Comparison of ENCODE assay signal across 8 mouse cellular contexts in the genomic region with DNA sequence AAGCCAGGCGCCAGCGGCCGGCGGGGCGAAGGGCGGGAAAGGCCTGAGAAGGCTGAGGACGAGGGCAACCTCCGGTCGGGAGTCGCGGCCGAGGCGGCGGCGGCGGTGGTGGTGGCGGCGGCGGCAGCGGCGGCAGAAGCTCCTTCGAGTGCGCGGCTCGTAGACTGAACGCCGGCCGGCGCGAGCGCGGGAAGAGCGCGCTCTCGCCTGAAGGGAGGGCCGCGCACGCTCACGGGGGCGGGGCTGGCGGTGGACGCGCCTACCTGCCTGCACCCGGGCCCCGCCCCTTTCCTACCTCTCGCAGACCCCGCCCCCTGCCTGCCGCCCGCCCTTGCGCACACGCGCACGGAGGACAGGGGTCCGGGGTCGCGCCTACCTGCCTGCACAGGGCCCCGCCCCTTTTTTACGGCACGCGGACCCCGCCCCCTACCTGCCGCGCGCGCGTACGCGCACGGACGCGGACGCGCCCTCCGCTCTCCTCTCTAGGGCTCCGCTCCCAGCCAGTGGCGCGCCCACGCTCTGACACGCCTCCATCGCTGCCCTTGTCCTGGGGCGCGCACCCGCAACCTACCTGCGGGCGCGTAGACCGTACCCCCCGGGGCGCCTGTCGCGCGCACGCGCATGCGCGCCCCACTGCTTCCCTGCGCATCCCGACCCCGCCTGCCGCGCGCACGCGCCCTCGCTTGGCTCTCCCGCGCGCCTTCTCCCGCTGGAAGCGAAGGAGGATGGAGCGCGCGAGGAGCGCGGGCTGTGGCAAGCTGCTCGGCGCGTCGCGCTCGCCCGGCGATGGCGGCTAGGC. TPM values are rescaled to one million over a fixed set of nuclear protein-coding genes. Genes with fewer than 3 reads are reported as not detected.
DNase-seq lines count a peak whose midpoint lies in the region; ATAC-seq and TF ChIP-seq lines count a peak whose summit lies in the region.

No protein-coding gene starts in this region.

- in situ Hi-C loops in ES-E14 (cut with MboI; ENCODE audit: low sequenced_read_pairs in 2 of 2, unreplicated experiment in 2 of 2): no loop called here

- under 1% methylated on average over 106 of the region's 124 CpGs for WGBS in forebrain, embryonic 12.5 days
- under 1% methylated on average over 103 of the region's 124 CpGs for WGBS in hindbrain, embryonic 12.5 days
- WGBS in lung, embryonic 14.5 days: under 1% methylated on average over 100 of the region's 124 CpGs

- H3K4me2 ChIP-seq in forebrain, embryonic 12.5 days: peak overlapping the region; percentile 91
- peak overlapping the region; percentile 94 for H3K4me2 ChIP-seq in hindbrain, embryonic 12.5 days (replicated peaks)
- peak overlapping the region; percentile 98 for H3K4me2 ChIP-seq in lung, embryonic 14.5 days

- peak overlapping the region; percentile 88 for H3K9ac ChIP-seq in ES-E14 (ENCODE audit: insufficient read depth, low read depth, low read length, poor library complexity, severe bottlenecking)
- H3K9ac ChIP-seq in forebrain, embryonic 12.5 days: peak overlapping the region; percentile 78
- peak overlapping the region; percentile 86 for H3K9ac ChIP-seq in hindbrain, embryonic 12.5 days
- H3K9ac ChIP-seq in lung, embryonic 14.5 days: peak overlapping the region; percentile 13

- H3K4me3 ChIP-seq in ES-E14 (ENCODE audit: insufficient read depth in 1 of 2, low read depth in 1 of 2, low read length in 2 of 2, poor library complexity in 1 of 2, severe bottlenecking in 1 of 2): peak overlapping the region; percentile 77 to 95
- H3K4me3 ChIP-seq in forebrain, embryonic 12.5 days (replicated peaks): peak overlapping the region; percentile 77
- peak overlapping the region; percentile 72 for H3K4me3 ChIP-seq in hindbrain, embryonic 12.5 days
- H3K4me3 ChIP-seq in lung, embryonic 14.5 days (ENCODE audit: low read depth, low read length): peak overlapping the region; percentile 62

- peak overlapping the region; percentile 88 for H3K27ac ChIP-seq in ES-E14 (ENCODE audit: insufficient read depth, low read depth, low read length, poor library complexity, severe bottlenecking)
- H3K27ac ChIP-seq in forebrain, embryonic 12.5 days: peak overlapping the region; percentile 85
- H3K27ac ChIP-seq in hindbrain, embryonic 12.5 days: peak overlapping the region; percentile 95
- no peak overlapping the region for H3K27ac ChIP-seq in lung, embryonic 14.5 days (ENCODE audit: low read depth)

- no peaks in the 10 kb centered on the region for H3K36me3 ChIP-seq in ES-E14 (ENCODE audit: control insufficient read depth, insufficient read depth, low read length, poor library complexity, severe bottlenecking)
- no peaks in the 10 kb centered on the region for H3K36me3 ChIP-seq in forebrain, embryonic 12.5 days (replicated peaks)
- no peaks in the 10 kb centered on the region for H3K36me3 ChIP-seq in hindbrain, embryonic 12.5 days
- H3K36me3 ChIP-seq in lung, embryonic 14.5 days (ENCODE audit: insufficient read depth): no peaks in the 10 kb centered on the region

- ATAC-seq in forebrain, embryonic 12.5 days (ENCODE audit: low FRiP score): peak; percentile 93
- ATAC-seq in hindbrain, embryonic 12.5 days (ENCODE audit: low FRiP score): peak; percentile 92
- peak; percentile 94 for ATAC-seq in lung, embryonic 14.5 days (ENCODE audit: insufficient read depth)

- H3K9me3 ChIP-seq in ES-E14 (ENCODE audit: control insufficient read depth, insufficient read depth, low read depth, low read length): no peaks in the 10 kb centered on the region
- H3K9me3 ChIP-seq in forebrain, embryonic 12.5 days: no peaks in the 10 kb centered on the region
- no peaks in the 10 kb centered on the region for H3K9me3 ChIP-seq in hindbrain, embryonic 12.5 days (replicated peaks)
- H3K9me3 ChIP-seq in lung, embryonic 14.5 days (ENCODE audit: low read depth, low read length): no peaks in the 10 kb centered on the region

- no peak for TF ChIP-seq CTCF in lung, embryonic 14.5 days (IDR thresholded peaks at IDR 0.05; ENCODE audit: low read depth)

- peaks cover 0 to 2% of the 10 kb centered on the region in 2 experiments; a peak in 1 of 4 replicates for H3K4me1 ChIP-seq in ES-E14 (ENCODE audit: control insufficient read depth in 2 of 2, insufficient read depth in 2 of 2, low read length in 2 of 2, poor library complexity in 1 of 2)
- peaks cover 8% of the 10 kb centered on the region; the same call in 1 of the 2 replicates for H3K4me1 ChIP-seq in forebrain, embryonic 12.5 days
- peaks cover 10% of the 10 kb centered on the region for H3K4me1 ChIP-seq in hindbrain, embryonic 12.5 days
- no peaks in the 10 kb centered on the region for H3K4me1 ChIP-seq in lung, embryonic 14.5 days (ENCODE audit: insufficient read depth)

- H3K27me3 ChIP-seq in forebrain, embryonic 12.5 days: peaks cover 13% of the 10 kb centered on the region
- H3K27me3 ChIP-seq in hindbrain, embryonic 12.5 days: peaks cover 5% of the 10 kb centered on the region; the same call in 1 of the 2 replicates
- peaks cover 26% of the 10 kb centered on the region for H3K27me3 ChIP-seq in lung, embryonic 14.5 days (ENCODE audit: insufficient read depth, low read length)

- DNase-seq in ES-E14 (ENCODE audit: low read depth, low spot score): peak; percentile 85
- peak; percentile 8 for DNase-seq in c-Kit-positive CD71-negative TER-119-negative erythroid progenitor cells, embryonic 14.5 days (ENCODE audit: low read depth)
- DNase-seq in layer of hippocampus, postnatal 10 days (ENCODE audit: low spot score in 2 of 2): peak; percentile 86 to 94
- peak; percentile 80 for DNase-seq in lung, embryonic 14.5 days
- peak; percentile 94 for DNase-seq in retina, adult 2 months (ENCODE audit: low read depth, low spot score)
- DNase-seq in urinary bladder, postnatal 14 days (ENCODE audit: low spot score): peak; percentile 84

TF ChIP-seq in ES-E14, 5 proteins besides CTCF, POLR2A, EP300 and RAD21:
- TF ChIP-seq ZNF384 (IDR thresholded peaks at IDR 0.05; ENCODE audit: low read depth, low read length) (no peak), ZC3H11A (IDR thresholded peaks at IDR 0.05; ENCODE audit: borderline replicate concordance, low read depth, low read length) (no peak)
TF ChIP-seq in ES-E14: peak in this region for 0.

RNA-seq across cellular contexts. Expression of gene Phyhipl, which starts 56.4 kb away (rescaled TPM):
- 1.5 and 3.0 TPM in 2 replicates for total RNA-seq in ES-E14 (2012; rRNA removed)
- polyA plus RNA-seq in forebrain, embryonic 12.5 days (2016; fragmentation: Nextera tagmentation; extraction: Ambion mirVana): 55.0 and 61.4 TPM in 2 replicates
- 131 and 135 TPM in 2 replicates for polyA plus RNA-seq in hindbrain, embryonic 12.5 days (2016; fragmentation: Nextera tagmentation; extraction: Ambion mirVana)
- total RNA-seq in layer of hippocampus, postnatal 10 days (2021): 100 to 1,000 TPM; 161 to 188 TPM
- 0.62 and 1.0 TPM in 2 replicates for polyA plus RNA-seq in lung, embryonic 14.5 days (2014; fragmentation: Nextera tagmentation; extraction: Ambion mirVana)

Comparison
In these comparisons a context has a peak if more than half of its experiments do, and no peak if none do; other contexts are left out.
1. DNase-seq: peak in every context shown above with its lines; median percentile 94 in retina, adult 2 months; 90 in layer of hippocampus, postnatal 10 days; 85 in ES-E14; 84 in urinary bladder, postnatal 14 days; 80 in lung, embryonic 14.5 days; 8 in c-Kit-positive CD71-negative TER-119-negative erythroid progenitor cells, embryonic 14.5 days.
2. H3K9ac ChIP-seq: peak in every context shown above with its lines; median percentile 88 in ES-E14; 86 in hindbrain, embryonic 12.5 days; 78 in forebrain, embryonic 12.5 days; 13 in lung, embryonic 14.5 days.
3. RNA of gene Phyhipl, which starts 56.4 kb away (polyA plus RNA-seq): 131 to 135 TPM in hindbrain, embryonic 12.5 days and 55.0 to 61.4 TPM in forebrain, embryonic 12.5 days; 0.62 to 1.0 TPM in lung, embryonic 14.5 days; every median in the first group is over 10 times any median in the second.
4. Peak in every context shown above with its lines, with median percentiles within 50 percentile points of each other: H3K4me3 ChIP-seq, ATAC-seq and H3K4me2 ChIP-seq.